Mouse (Mus musculus): ENCODE results near the gene Birc5.

Gene Birc5

GRCm38 (mm10) chr11:117824060-117824969 is 24.7 kb upstream of the Birc5 start:
- peaks cover 52% of the 10 kb centered on the region for H3K36me3 ChIP-seq (ENCODE audit: insufficient read depth, low read length)
- H3K4me1 ChIP-seq (replicated peaks; ENCODE audit: low read depth, low read length): peaks cover 90% of the 10 kb centered on the region
- H3K27me3 ChIP-seq (ENCODE audit: insufficient read depth, low read length): no peaks in the 10 kb centered on the region
- H3K9me3 ChIP-seq (ENCODE audit: low read length): no peaks in the 10 kb centered on the region
- TF ChIP-seq NANOG (IDR thresholded peaks at IDR 0.05; ENCODE audit: borderline replicate concordance, low read length) (no peak), CTCF (conservative IDR thresholded peaks at IDR 0.05; ENCODE audit: low read length) (peak; percentile 80)
- peak overlapping the region; percentile 91 for H3K4me3 ChIP-seq (replicated peaks; ENCODE audit: low read length)

GRCm38 (mm10) chr11:117825333-117826101 is 23.5 kb upstream of the Birc5 start, which contains the start of the genes Afmid and Tk1:
Afmid (plus strand) TSS chr11:117825924.
Tk1 (minus strand) TSS chr11:117826092.
- H3K36me3 ChIP-seq (ENCODE audit: insufficient read depth, low read length): peaks cover 40% of the 10 kb centered on the region
- H3K27me3 ChIP-seq (ENCODE audit: insufficient read depth, low read length): no peaks in the 10 kb centered on the region
- H3K4me3 ChIP-seq (replicated peaks; ENCODE audit: low read length): peak within 1 kb of the TSS; percentile 91
- H3K4me1 ChIP-seq (replicated peaks; ENCODE audit: low read depth, low read length): peaks cover 90% of the 10 kb centered on the region
- H3K9me3 ChIP-seq (ENCODE audit: low read length): no peaks in the 10 kb centered on the region
- no peak for TF ChIP-seq NANOG (IDR thresholded peaks at IDR 0.05; ENCODE audit: borderline replicate concordance, low read length)
- TF ChIP-seq CTCF (conservative IDR thresholded peaks at IDR 0.05; ENCODE audit: low read length): no peak
- no peak for TF ChIP-seq POU5F1 (IDR thresholded peaks at IDR 0.05; ENCODE audit: borderline replicate concordance, low read length)

GRCm38 (mm10) chr11:117826164-117826563 is 22.9 kb upstream of the Birc5 start:
- Histone ChIP-seq H3K4me3 (replicated peaks; ENCODE audit: low read length) (peak overlapping the region; percentile 91), H3K9me3 (ENCODE audit: low read length) (no peaks in the 10 kb centered on the region), H3K36me3 (ENCODE audit: insufficient read depth, low read length) (peaks cover 33% of the 10 kb centered on the region), H3K4me1 (replicated peaks; ENCODE audit: low read depth, low read length) (peaks cover 93% of the 10 kb centered on the region), H3K27me3 (ENCODE audit: insufficient read depth, low read length) (no peaks in the 10 kb centered on the region)
- TF ChIP-seq POU5F1 (IDR thresholded peaks at IDR 0.05; ENCODE audit: borderline replicate concordance, low read length) (no peak), NANOG (IDR thresholded peaks at IDR 0.05; ENCODE audit: borderline replicate concordance, low read length) (no peak), CTCF (conservative IDR thresholded peaks at IDR 0.05; ENCODE audit: low read length) (no peak)

- TF ChIP-seq CTCF (conservative IDR thresholded peaks at IDR 0.05; ENCODE audit: low read length) (no peak), POU5F1 (IDR thresholded peaks at IDR 0.05; ENCODE audit: borderline replicate concordance, low read length) (no peak)
- H3K4me3 ChIP-seq (replicated peaks; ENCODE audit: low read length): peak overlapping the region; percentile 91
- no peaks in the 10 kb centered on the region for H3K27me3 ChIP-seq (ENCODE audit: insufficient read depth, low read length)
- H3K36me3 ChIP-seq (ENCODE audit: insufficient read depth, low read length): peaks cover 26% of the 10 kb centered on the region
- H3K9me3 ChIP-seq (ENCODE audit: low read length): no peaks in the 10 kb centered on the region
- H3K4me1 ChIP-seq (replicated peaks; ENCODE audit: low read depth, low read length): peaks cover 93% of the 10 kb centered on the region
These were observed 22.1 kb upstream of the Birc5 start for GRCm38 (mm10) chr11:117826916-117827315.

GRCm38 (mm10) chr11:117827386-117827785 is 21.7 kb upstream of the Birc5 start:
- H3K27me3 ChIP-seq (ENCODE audit: insufficient read depth, low read length): no peaks in the 10 kb centered on the region
- peaks cover 21% of the 10 kb centered on the region for H3K36me3 ChIP-seq (ENCODE audit: insufficient read depth, low read length)
- no peak overlapping the region for H3K4me3 ChIP-seq (replicated peaks; ENCODE audit: low read length)
- TF ChIP-seq POU5F1 (IDR thresholded peaks at IDR 0.05; ENCODE audit: borderline replicate concordance, low read length): no peak
- no peak for TF ChIP-seq NANOG (IDR thresholded peaks at IDR 0.05; ENCODE audit: borderline replicate concordance, low read length)
- TF ChIP-seq CTCF (conservative IDR thresholded peaks at IDR 0.05; ENCODE audit: low read length): no peak
- peaks cover 93% of the 10 kb centered on the region for H3K4me1 ChIP-seq (replicated peaks; ENCODE audit: low read depth, low read length)
- no peaks in the 10 kb centered on the region for H3K9me3 ChIP-seq (ENCODE audit: low read length)

- peaks cover 11% of the 10 kb centered on the region for H3K36me3 ChIP-seq (ENCODE audit: insufficient read depth, low read length)
- no peaks in the 10 kb centered on the region for H3K9me3 ChIP-seq (ENCODE audit: low read length)
- H3K4me1 ChIP-seq (replicated peaks; ENCODE audit: low read depth, low read length): peaks cover 91% of the 10 kb centered on the region
- no peak for TF ChIP-seq CTCF (conservative IDR thresholded peaks at IDR 0.05; ENCODE audit: low read length)
- peak overlapping the region; percentile 17 for H3K4me3 ChIP-seq (replicated peaks; ENCODE audit: low read length)
- no peaks in the 10 kb centered on the region for H3K27me3 ChIP-seq (ENCODE audit: insufficient read depth, low read length)
These were observed 20.7 kb upstream of the Birc5 start for GRCm38 (mm10) chr11:117828149-117828887.

GRCm38 (mm10) chr11:117828888-117829604 is 20.0 kb upstream of the Birc5 start:
- no peak for TF ChIP-seq POU5F1 (IDR thresholded peaks at IDR 0.05; ENCODE audit: borderline replicate concordance, low read length)
- no peak for TF ChIP-seq CTCF (conservative IDR thresholded peaks at IDR 0.05; ENCODE audit: low read length)
- no peak for TF ChIP-seq NANOG (IDR thresholded peaks at IDR 0.05; ENCODE audit: borderline replicate concordance, low read length)
- Histone ChIP-seq H3K4me3 (replicated peaks; ENCODE audit: low read length) (0 out of 2 replicates have a peak overlapping the region, but pooled peaks have one; percentile 11), H3K9me3 (ENCODE audit: low read length) (no peaks in the 10 kb centered on the region), H3K27me3 (ENCODE audit: insufficient read depth, low read length) (no peaks in the 10 kb centered on the region), H3K4me1 (replicated peaks; ENCODE audit: low read depth, low read length) (peaks cover 89% of the 10 kb centered on the region), H3K36me3 (ENCODE audit: insufficient read depth, low read length) (peaks cover 4% of the 10 kb centered on the region)
